Mouse (Mus musculus) C2C12 (cell line): ENCODE data around the gene Pidd1.

Experiments
- CEBPB ChIP-seq: IDR thresholded peaks from one replicate; pipeline ENCODE4 v1.6.1; 2011; ENCODE audit warnings: low read depth, mild to moderate bottlenecking, control low read depth, moderate library complexity
- CTCF ChIP-seq: IDR thresholded peaks from one replicate; pipeline ENCODE4 v1.5.1; 2011; ENCODE audit not compliant: control insufficient read depth, insufficient read depth, insufficient read length
- FOSL1 ChIP-seq: IDR thresholded peaks from one replicate; pipeline ENCODE4 v1.8.0; 2011; ENCODE audit warnings: mild to moderate bottlenecking, low read length; ENCODE audit not compliant: poor library complexity, insufficient read depth, severe bottlenecking
- MAX ChIP-seq: IDR thresholded peaks from one replicate; pipeline ENCODE4 v1.6.1; 2011; ENCODE audit warnings: mild to moderate bottlenecking, control low read depth
- MYOD1 ChIP-seq: IDR thresholded peaks from one replicate; pipeline ENCODE4 v1.6.1; 2011; ENCODE audit warnings: low read depth; ENCODE audit not compliant: control insufficient read depth, insufficient read length
- MYOG ChIP-seq: IDR thresholded peaks from one replicate; pipeline ENCODE4 v1.6.1; 2011; ENCODE audit not compliant: control insufficient read depth, insufficient read length; ENCODE audit errors: extremely low read depth
- USF1 ChIP-seq: IDR thresholded peaks from one replicate; pipeline ENCODE4 v1.6.1; 2011; ENCODE audit warnings: low read depth, mild to moderate bottlenecking, control low read depth, moderate library complexity

DNA sequence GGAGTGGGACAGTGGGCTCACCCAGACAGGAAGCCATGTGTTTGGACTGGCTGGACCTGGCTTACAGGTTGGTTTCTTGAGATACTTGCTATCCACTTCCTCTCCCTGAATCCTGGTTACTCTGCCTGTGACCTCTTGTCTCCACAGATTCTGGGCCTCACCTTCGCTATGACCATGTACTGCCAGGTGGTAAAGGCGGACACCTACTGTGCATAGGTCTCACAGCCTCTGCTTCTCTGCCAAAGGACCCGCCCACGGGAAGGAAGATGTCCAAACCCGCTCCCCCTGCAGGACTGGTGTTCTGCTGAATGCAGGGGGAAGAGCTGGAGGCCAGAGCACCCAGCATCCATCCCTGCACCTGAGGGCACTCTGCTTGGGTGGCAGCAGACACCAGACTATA is 48.9 kb upstream of the Pidd1 start:
- TF ChIP-seq MYOG (no peak), CTCF (no peak), USF1 (no peak), MAX (no peak), MYOD1 (no peak), CEBPB (no peak), FOSL1 (no peak)
